ENCODE assay signal across 8 mouse cellular contexts in genomic region chr4:149955631-149956030, GRCm38 (mm10). TPM values are rescaled to one million over a fixed set of nuclear protein-coding genes. Genes with fewer than 3 reads are reported as not detected.
DNase-seq lines count a peak whose midpoint lies in the region; ATAC-seq and TF ChIP-seq lines count a peak whose summit lies in the region.

No protein-coding gene starts in this region.

- peaks cover 22% of the 10 kb centered on the region for H3K4me1 ChIP-seq in limb, embryonic 14.5 days (ENCODE audit: control insufficient read depth, insufficient read depth, low read length)
- peaks cover 13% of the 10 kb centered on the region for H3K4me1 ChIP-seq in stomach, embryonic 15.5 days

- H3K36me3 ChIP-seq in limb, embryonic 14.5 days (ENCODE audit: control insufficient read depth, insufficient read depth, low read length), result no peaks in the 10 kb centered on the region
- no peaks in the 10 kb centered on the region for H3K36me3 ChIP-seq in stomach, embryonic 15.5 days

- peak overlapping the region; percentile 76 for H3K27ac ChIP-seq in gastrocnemius, adult 2 months
- no peak overlapping the region for H3K27ac ChIP-seq in limb, embryonic 14.5 days (replicated peaks; ENCODE audit: low read depth, low read length)
- H3K27ac ChIP-seq in stomach, embryonic 15.5 days, result no peak overlapping the region

- peak; percentile 0; the same call in 1 of the 2 replicates for ATAC-seq in limb, embryonic 14.5 days (ENCODE audit: low FRiP score, low read depth)
- no peak for ATAC-seq in stomach, embryonic 15.5 days (ENCODE audit: insufficient read depth, low FRiP score, low read depth)
- ATAC-seq in activated CD4-positive, CD25-positive, alpha-beta regulatory T cell, adult 4 months, result no peak

- H3K27me3 ChIP-seq in limb, embryonic 14.5 days (ENCODE audit: control insufficient read depth, insufficient read depth, low read length), result peaks cover 3% of the 10 kb centered on the region; the same call in 1 of the 2 replicates
- peaks cover 8% of the 10 kb centered on the region; the same call in 1 of the 2 replicates for H3K27me3 ChIP-seq in stomach, embryonic 15.5 days (replicated peaks)

- DNase-seq in gastrocnemius, adult 2 months, result no peak
- no peak for DNase-seq in gastrocnemius, postnatal 10 days
- DNase-seq in retina, embryonic 14.5 days (ENCODE audit: low spot score), result peak; percentile 32
- no peak for DNase-seq in retina, postnatal 1 day
- DNase-seq in limb, embryonic 14.5 days (ENCODE audit: low spot score), result no peak
- DNase-seq in spleen, postnatal 4 days (ENCODE audit: low spot score in 2 of 2), result no peak

- intact Hi-C loops in gastrocnemius, adult 2 months (cut with DNase I), result loop anchor here (2.0 kb wide), 1 partner anchor 65 kb away; no protein-coding TSS in a partner anchor

- H3K4me2 ChIP-seq in limb, embryonic 14.5 days (replicated peaks; ENCODE audit: low read depth, low read length, severe bottlenecking), result peak overlapping the region; percentile 85
- H3K4me2 ChIP-seq in stomach, embryonic 15.5 days, result peak overlapping the region; percentile 91

- WGBS in limb, embryonic 14.5 days, result 14% methylated on average over 15 of the region's 15 CpGs
- WGBS in stomach, embryonic 15.5 days, result 20% methylated on average over 15 of the region's 15 CpGs

- peak overlapping the region; percentile 43; the same call in 1 of the 2 replicates for H3K9ac ChIP-seq in limb, embryonic 14.5 days (ENCODE audit: low read depth, low read length, severe bottlenecking)
- no peak overlapping the region for H3K9ac ChIP-seq in stomach, embryonic 15.5 days

- no peak for TF ChIP-seq CTCF in gastrocnemius, adult 2 months (IDR thresholded peaks at IDR 0.05)

- peak overlapping the region; percentile 76 for H3K4me3 ChIP-seq in gastrocnemius, adult 2 months
- peak overlapping the region; percentile 83 for H3K4me3 ChIP-seq in limb, embryonic 14.5 days (replicated peaks; ENCODE audit: low read length)
- peak overlapping the region; percentile 64 for H3K4me3 ChIP-seq in stomach, embryonic 15.5 days (replicated peaks)

- no peaks in the 10 kb centered on the region for H3K9me3 ChIP-seq in limb, embryonic 14.5 days (ENCODE audit: control insufficient read depth, low read length)
- H3K9me3 ChIP-seq in stomach, embryonic 15.5 days, result no peaks in the 10 kb centered on the region

- no peak for TF ChIP-seq POLR2A in limb, embryonic 14.5 days (IDR thresholded peaks at IDR 0.05; ENCODE audit: borderline replicate concordance, extremely low read depth, insufficient read depth, insufficient read length)

RNA-seq across cellular contexts. Expression of gene Spsb1, which starts 0.8 kb away (rescaled TPM):
- total RNA-seq in gastrocnemius, adult 2 months (2021), result 10 to 100 TPM in 1 of 2 experiments, 1 to 10 TPM in 1; 5.5 to 16.1 TPM
- total RNA-seq in gastrocnemius, postnatal 10 days (2021), result 10 to 100 TPM; 18.9 to 21.1 TPM
- 19.4 and 21.9 TPM in 2 replicates for polyA plus RNA-seq in limb, embryonic 14.5 days (2012; rRNA removed)
- 18.0 and 18.8 TPM in 2 replicates for polyA plus RNA-seq in limb, embryonic 14.5 days (2014; fragmentation: Nextera tagmentation; extraction: Ambion mirVana)
- 15.1 and 15.6 TPM in 2 replicates for polyA plus RNA-seq in stomach, embryonic 15.5 days (2015; fragmentation: Nextera tagmentation; extraction: Ambion mirVana)
- polyA plus RNA-seq in activated CD4-positive, CD25-positive, alpha-beta regulatory T cell, adult 4 months (2017; shearing (Covaris generic)), result 1 to 10 TPM; 4.0 to 6.3 TPM

RNA-seq across cellular contexts. Expression of gene H6pd, which starts 53.2 kb away (rescaled TPM):
- 100 to 1,000 TPM in 1 of 2 experiments, 10 to 100 TPM in 1; 41.6 to 104 TPM for total RNA-seq in gastrocnemius, adult 2 months (2021)
- total RNA-seq in gastrocnemius, postnatal 10 days (2021), result 10 to 100 TPM; 57.1 to 61.3 TPM
- 22.6 and 30.1 TPM in 2 replicates for polyA plus RNA-seq in limb, embryonic 14.5 days (2012; rRNA removed)
- polyA plus RNA-seq in limb, embryonic 14.5 days (2014; fragmentation: Nextera tagmentation; extraction: Ambion mirVana), result 13.3 and 15.7 TPM in 2 replicates
- 14.4 and 15.3 TPM in 2 replicates for polyA plus RNA-seq in stomach, embryonic 15.5 days (2015; fragmentation: Nextera tagmentation; extraction: Ambion mirVana)
- polyA plus RNA-seq in activated CD4-positive, CD25-positive, alpha-beta regulatory T cell, adult 4 months (2017; shearing (Covaris generic)), result 1 to 10 TPM; 5.3 to 5.4 TPM
